Mouse (Mus musculus): ENCODE data around the gene Rnf5.

The Rnf5 gene

GRCm38 (mm10) chr17:34606186-34607039 lies 2.9 kb upstream of the Rnf5 start:
- CTCF ChIA-PET: no interaction called here

- CTCF ChIA-PET: no interaction called here
Measured at GRCm38 (mm10) chr17:34605609-34606008, 2.1 kb upstream of the Rnf5 start.

- CTCF ChIA-PET: interaction anchor here (0.6 to 0.7 kb wide), 2 partner anchors 16 to 532 kb away, joined by 3 to 12 read pairs; no protein-coding TSS in a partner anchor
Measured at GRCm38 (mm10) chr17:34604511-34605237, 1.2 kb upstream of the Rnf5 start.

- CTCF ChIA-PET: interaction anchor here (2.1 kb wide), 1 partner anchor 16 kb away, joined by 4 read pairs; no protein-coding TSS in a partner anchor
Measured at GRCm38 (mm10) chr17:34604061-34604508, 595 bp upstream of the Rnf5 start, which contains the start of gene Agpat1. Gene Agpat1 (plus strand): TSS chr17:34604262.

GRCm38 (mm10) chr17:34601796-34602195 lies 1.7 kb downstream of the Rnf5 start:
- CTCF ChIA-PET: interaction anchor here (0.7 kb wide), 1 partner anchor 204 kb away, joined by 3 read pairs; no protein-coding TSS in a partner anchor

- CTCF ChIA-PET: interaction anchor here (0.6 kb wide), 1 partner anchor 1136 kb away, joined by 9 read pairs; no protein-coding TSS in a partner anchor
Measured at GRCm38 (mm10) chr17:34599891-34600290, 3.6 kb downstream of the Rnf5 start.

- CTCF ChIA-PET: interaction anchor here (0.7 kb wide), 2 partner anchors 389 to 823 kb away, joined by 4 to 8 read pairs; no protein-coding TSS in a partner anchor
Measured at GRCm38 (mm10) chr17:34597566-34598095, 5.9 kb downstream of the Rnf5 start, which contains the start of gene Ager. Gene Ager (plus strand): TSS chr17:34597862.

GRCm38 (mm10) chr17:34596098-34596497 lies 7.4 kb downstream of the Rnf5 start:
- CTCF ChIA-PET: interaction anchor here (0.6 to 0.7 kb wide), 2 partner anchors 21 to 398 kb away, joined by 5 to 11 read pairs; no protein-coding TSS in a partner anchor

GRCm38 (mm10) chr17:34593752-34594525 lies 9.6 kb downstream of the Rnf5 start:
- CTCF ChIA-PET: interaction anchor here (1.0 kb wide), 1 partner anchor 9 kb away, joined by 3 read pairs; no protein-coding TSS in a partner anchor

GRCm38 (mm10) chr17:34592581-34593549 lies 10.6 kb downstream of the Rnf5 start:
- CTCF ChIA-PET: interaction anchor here (0.6 to 1.0 kb wide), 2 partner anchors 10 to 375 kb away, joined by 3 to 6 read pairs; no protein-coding TSS in a partner anchor

- CTCF ChIA-PET: interaction anchor here (0.6 to 0.7 kb wide), 2 partner anchors 376 to 422 kb away, joined by 3 to 6 read pairs; no protein-coding TSS in a partner anchor
Measured at GRCm38 (mm10) chr17:34591994-34592375, 11.5 kb downstream of the Rnf5 start.

- CTCF ChIA-PET: interaction anchor here (0.6 to 0.7 kb wide), 2 partner anchors 349 to 422 kb away, joined by 3 read pairs; no protein-coding TSS in a partner anchor
Measured at GRCm38 (mm10) chr17:34591029-34591993, 12.2 kb downstream of the Rnf5 start, which contains the start of gene Pbx2. Gene Pbx2 (plus strand): TSS chr17:34591266.

- CTCF ChIA-PET: interaction anchor here (0.6 to 0.8 kb wide), 2 partner anchors 29 to 348 kb away, joined by 3 read pairs; no protein-coding TSS in a partner anchor
Measured at GRCm38 (mm10) chr17:34590154-34590987, 13.1 kb downstream of the Rnf5 start.

GRCm38 (mm10) chr17:34589681-34590101 lies 13.8 kb downstream of the Rnf5 start, which contains the start of gene Gpsm3:
Gene Gpsm3 (plus strand): TSS chr17:34589806.
- CTCF ChIA-PET: interaction anchor here (0.8 kb wide), 1 partner anchor 29 kb away, joined by 3 read pairs; no protein-coding TSS in a partner anchor

- CTCF ChIA-PET: interaction anchor here (0.8 kb wide), 1 partner anchor 30 kb away, joined by 3 read pairs; no protein-coding TSS in a partner anchor
Measured at GRCm38 (mm10) chr17:34589206-34589605, 14.3 kb downstream of the Rnf5 start.

GRCm38 (mm10) chr17:34588767-34589166 lies 14.7 kb downstream of the Rnf5 start:
- CTCF ChIA-PET: interaction anchor here (0.9 kb wide), 1 partner anchor 14 kb away, joined by 4 read pairs; the partner anchor contains the start of genes Agpat1 and Rnf5

GRCm38 (mm10) chr17:34587814-34588213 lies 15.7 kb downstream of the Rnf5 start:
- CTCF ChIA-PET: interaction anchor here (0.9 kb wide), 1 partner anchor 15 kb away, joined by 4 read pairs; the partner anchor contains the start of genes Agpat1 and Rnf5
